Mouse (Mus musculus): ENCODE data around the gene Smpd2.

Smpd2 gene

DNA sequence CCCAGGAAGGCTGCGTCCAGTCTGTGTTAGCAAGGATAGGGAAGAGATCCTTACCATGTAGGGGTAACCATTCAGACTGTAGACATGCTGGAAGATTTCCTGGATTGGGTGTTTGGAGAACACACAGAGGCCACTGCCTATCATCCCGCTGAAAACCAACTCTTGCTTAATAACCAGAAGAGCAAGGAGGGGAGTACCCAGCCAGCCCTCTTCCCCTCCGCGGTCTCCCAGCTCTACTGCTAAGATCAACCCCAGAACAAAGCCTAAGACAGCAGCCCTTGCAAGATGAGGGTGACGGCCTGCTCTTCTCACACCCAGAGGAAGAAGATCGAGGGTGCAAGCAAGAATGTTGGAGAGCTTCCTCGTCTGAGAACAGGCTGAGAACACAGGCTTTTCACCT is 1.3 kb downstream of the Smpd2 start:
- DNase-seq (ENCODE audit: extremely low read depth, low read depth) = no peak

DNA sequence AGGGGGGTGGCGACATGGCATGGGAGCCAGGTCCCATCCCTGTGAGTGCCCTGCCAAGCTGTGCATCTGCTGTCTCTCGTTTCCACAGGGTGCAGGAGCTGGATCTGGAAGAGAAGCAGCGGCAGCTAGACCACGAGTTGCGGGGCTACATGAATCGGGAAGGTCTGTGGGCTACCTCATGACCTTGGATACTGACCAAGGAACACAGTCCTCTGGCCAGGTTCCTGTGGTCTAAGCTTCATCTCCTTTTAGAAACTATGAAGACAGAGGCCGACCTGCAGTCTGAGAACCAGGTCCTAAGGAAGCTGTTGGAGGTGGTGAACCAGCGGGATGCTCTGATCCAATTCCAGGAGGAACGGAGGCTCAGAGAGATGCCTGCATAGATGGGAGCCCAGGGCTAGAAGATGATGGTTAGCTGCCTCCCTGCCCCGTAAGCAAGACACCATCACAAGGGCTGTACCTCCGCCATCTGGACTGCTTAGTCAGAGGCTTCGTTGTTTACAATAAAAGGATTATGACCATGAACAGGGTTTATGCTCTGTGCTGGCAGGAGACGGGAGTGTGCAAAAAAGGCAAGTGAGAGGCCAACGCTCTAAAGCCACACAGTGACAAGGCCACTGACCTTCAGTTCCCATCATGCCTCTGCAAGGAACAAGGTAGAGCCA is 3.5 kb downstream of the Smpd2 start:
- no peak for DNase-seq (ENCODE audit: extremely low read depth, low read depth)

DNA sequence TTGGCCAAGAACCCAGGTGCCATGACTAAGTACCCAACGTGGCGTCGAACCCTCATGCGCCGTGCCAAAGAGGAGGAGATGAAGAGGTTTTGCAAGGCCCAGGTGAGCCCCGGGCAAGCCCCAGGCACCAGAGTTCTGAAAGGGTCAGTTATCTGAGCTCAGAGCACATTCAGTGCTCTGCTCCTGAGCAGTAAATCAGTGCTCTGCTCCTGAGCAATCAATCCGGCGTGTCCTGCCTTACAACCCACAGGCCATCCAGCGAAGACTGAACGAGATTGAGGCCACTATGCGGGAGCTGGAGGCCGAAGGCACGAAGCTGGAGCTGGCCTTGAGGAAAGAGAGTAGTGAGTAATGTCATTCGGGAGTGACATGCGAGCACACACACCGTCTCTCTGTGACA is 4.4 kb downstream of the Smpd2 start:
- no peak for DNase-seq (ENCODE audit: extremely low read depth, low read depth)

DNA sequence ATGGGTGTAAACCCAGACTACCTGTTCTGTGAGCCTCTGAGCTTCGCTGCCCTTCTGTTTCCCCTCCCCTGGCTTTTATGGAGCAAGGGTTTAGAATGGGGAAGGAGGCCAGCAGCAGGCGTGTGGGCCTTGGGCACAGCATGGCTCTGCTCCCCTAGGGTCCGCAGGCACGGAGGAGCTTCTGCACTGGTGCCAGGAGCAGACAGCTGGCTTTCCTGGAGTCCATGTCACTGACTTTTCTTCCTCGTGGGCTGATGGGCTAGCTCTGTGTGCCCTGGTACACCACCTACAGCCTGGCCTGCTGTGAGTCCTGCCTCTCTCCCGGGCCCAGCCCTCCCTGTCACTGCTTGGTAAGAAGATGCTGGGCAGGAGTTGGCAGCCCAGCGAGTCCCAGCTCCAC is 7.7 kb downstream of the Smpd2 start:
- DNase-seq (ENCODE audit: extremely low read depth, low read depth) = no peak

DNA sequence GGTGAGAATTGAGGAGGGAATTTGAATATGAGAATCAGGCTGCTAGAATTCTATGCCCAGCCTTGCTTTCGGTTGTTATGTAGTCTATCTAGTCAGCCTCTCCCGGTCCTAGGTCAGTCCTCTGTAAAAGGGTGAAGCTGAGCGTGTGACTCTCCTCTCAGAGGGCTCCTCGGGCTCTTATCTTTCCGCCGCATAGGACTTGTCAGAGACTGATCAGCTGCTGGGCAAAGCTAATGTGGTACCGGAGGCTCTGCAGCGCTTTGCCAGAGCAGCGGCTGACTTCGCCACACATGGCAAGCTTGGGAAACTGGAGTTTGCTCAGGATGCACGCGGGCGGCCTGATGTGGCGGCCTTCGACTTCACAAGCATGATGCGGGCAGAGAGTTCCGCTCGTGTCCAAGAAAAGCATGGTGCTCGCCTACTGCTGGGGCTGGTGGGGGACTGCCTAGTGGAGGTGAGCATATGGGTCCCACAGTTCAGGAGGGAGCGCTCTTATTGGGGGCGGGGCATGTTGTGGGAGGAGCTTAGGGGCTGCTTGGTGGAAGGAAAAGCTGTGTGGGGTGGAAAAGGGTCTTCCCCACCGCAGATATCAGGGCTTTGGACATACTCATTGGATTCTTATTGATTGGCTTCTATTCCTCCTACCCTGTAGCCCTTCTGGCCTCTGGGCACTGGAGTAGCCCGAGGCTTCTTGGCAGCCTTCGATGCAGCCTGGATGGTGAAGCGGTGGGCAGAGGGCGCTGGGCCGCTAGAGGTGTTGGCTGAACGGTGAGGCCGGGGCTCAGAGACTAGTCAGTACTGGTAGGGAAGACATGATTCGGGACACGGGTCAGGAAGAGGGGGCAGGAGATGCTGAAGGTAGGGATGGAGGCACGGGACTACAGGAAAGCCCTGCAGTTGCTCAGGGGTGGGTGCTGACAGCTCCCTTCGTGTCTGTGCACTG is 9.0 kb downstream of the Smpd2 start:
- DNase-seq (ENCODE audit: extremely low read depth, low read depth) = peak; percentile 39

- DNase-seq (ENCODE audit: extremely low read depth, low read depth) = no peak
These were observed 10.2 kb downstream of the Smpd2 start for GRCm38 (mm10) chr10:41479961-41480360.

DNA sequence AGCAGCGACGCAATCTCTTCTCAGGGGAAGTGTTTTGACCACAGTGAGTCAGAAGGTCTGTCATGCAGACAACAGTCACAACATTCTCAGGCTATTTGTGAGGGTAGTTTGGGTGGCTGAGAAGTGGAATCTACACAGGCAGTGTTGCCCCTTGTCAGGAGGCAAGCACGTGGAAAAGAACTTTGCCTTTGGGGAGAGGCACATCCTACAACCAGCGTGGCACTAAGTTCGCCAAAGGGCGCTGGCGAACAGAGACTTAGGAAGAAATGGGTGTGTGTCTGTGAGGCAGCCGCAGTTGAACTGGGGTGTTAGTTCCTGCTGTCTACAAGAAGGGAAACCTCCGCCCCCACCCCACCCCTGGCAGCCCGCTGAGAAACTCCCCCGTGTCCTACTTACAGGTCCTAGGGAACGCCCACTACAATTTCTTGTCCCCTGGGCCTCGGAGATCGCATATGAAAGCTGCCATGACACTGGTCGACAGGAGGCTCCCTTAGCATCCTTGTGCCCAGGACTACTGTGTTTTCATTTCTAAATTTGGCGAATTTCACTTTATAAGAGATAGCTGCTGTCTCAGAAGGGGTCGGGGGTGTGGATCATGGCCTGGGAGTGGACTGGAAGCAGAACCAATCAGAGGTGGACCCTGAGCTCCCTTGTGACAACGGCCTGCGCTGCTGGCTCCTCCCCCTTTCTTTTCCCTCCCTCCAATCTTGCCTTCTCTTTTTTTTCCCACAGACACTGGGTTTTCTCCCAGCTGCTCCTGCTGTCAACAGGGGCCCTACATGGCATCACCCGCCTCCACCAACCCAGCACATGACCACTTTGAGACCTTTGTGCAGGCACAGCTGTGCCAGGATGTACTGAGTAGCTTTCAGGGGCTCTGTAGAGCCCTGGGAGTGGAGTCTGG is 12.6 kb downstream of the Smpd2 start:
- peak; percentile 62 for DNase-seq (ENCODE audit: extremely low read depth, low read depth)

DNA sequence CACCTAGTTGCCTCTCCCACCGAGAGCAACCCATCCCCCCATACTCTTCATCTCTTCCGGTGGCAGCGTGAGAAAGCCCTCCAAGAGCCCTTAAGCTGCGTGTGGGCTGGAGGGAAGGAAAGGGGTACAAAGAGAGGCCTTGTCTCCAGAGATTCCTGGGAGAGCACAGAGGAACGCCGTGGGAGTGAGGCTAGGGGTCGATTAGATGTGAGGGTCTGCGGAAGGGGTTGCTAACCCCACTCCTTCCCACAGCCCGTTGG is 13.2 kb downstream of the Smpd2 start:
- DNase-seq (ENCODE audit: extremely low read depth, low read depth) = no peak

- DNase-seq (ENCODE audit: extremely low read depth, low read depth) = peak; percentile 31
These were observed 13.8 kb downstream of the Smpd2 start, which contains the start of gene Mical1 for GRCm38 (mm10) chr10:41476171-41477017. Mical1 (plus strand) TSS chr10:41476314.

GRCm38 (mm10) chr10:41474981-41475391 is 15.2 kb downstream of the Smpd2 start:
- peak; percentile 2 for DNase-seq (ENCODE audit: extremely low read depth, low read depth)

DNA sequence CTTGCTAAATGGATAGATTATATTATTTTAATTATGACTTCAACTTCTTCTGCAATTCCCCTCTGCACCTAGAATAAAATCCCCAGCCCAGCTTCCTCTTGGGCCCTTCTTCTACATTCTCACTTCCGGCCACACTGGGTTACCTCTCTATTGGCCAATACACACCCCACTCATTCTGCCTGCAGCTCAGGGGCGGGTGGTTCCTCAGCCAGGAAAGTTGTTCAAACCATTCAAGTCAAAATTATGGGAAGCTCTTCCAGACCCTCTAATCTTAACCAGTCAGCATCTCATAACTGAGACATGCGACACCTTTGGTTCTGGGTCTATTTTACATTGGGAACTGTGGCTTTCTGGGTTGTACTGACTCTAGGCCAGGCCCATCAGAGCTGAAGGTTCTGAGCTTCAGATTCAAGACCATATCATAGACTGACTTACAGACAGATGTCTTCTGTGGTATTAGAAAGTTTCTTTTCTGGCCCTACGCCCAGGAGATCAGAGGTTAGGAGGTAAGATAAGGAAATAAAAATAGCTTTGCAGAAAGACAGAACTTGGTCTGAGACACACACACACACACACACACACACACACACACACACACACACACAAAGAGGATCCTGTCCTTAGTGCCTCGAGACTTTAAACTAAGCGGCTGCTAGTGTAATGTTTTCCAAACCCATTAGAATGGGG is 16.2 kb downstream of the Smpd2 start:
- DNase-seq (ENCODE audit: extremely low read depth, low read depth) = peak; percentile 98

DNA sequence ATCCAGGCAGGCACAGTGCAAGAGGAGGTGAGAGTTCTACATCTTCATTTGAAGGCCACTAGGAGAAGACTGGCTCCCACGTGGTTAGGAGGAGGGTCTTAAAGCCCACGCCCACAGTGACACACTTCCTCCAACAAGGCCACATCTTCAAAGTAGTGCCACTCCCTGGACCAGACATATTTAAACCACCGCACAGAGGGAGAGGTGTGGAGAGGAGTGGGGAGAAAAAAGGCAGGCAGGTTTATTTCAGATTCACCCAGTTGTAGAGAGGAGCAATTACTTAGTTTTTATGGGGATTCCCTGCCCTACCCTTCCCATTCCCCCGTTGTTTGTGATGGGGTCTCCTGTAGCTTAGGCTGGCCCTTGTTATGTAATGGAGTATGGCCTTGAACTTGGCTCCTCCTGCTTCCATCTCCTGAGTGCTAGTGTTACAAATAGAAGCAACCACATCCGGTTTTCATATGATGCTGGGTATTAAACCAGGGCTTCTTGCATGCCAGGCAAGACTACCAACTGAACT is 17.1 kb downstream of the Smpd2 start:
- DNase-seq (ENCODE audit: extremely low read depth, low read depth) = no peak

DNA sequence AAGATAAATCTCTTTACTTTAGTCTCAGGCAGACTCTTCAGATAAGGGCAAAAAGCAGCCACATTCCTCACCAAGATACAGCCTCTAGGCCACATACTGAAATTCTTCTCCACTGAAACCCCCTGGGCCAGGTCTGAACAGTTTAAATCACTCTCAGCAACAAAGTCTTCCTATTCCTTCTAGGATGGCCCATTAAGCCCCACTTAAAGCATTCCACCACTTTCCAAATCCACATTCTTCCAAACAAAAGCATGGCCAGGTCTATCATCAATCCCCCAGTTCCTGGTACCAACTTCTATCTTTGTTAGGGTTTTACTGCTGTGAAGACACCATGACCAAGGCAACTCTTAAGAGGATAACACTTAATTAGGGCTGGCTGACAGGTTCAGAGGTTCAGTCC is 17.6 kb downstream of the Smpd2 start:
- DNase-seq (ENCODE audit: extremely low read depth, low read depth) = no peak

- no peak for DNase-seq (ENCODE audit: extremely low read depth, low read depth)
These were observed 19.5 kb downstream of the Smpd2 start for GRCm38 (mm10) chr10:41470693-41471092.

DNA sequence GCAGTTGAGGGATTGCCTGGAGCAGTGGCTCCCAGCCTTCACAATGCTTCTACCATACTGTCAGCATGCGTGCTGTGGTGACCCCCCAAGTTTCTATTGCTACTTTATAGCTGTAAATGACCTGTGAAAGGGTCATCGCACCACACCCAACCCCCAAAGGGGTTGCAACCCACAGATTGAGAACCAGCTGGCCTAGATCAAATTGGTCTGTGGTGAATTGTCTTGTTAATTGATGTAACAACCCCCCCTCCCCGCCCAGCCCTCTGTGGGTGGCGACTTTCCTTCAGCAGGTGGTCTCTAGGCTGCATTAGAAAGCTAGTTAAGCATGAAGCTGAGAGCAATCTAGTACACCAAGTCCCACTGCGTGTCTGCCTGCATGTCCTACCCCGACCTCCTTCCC is 22.8 kb downstream of the Smpd2 start:
- no peak for DNase-seq (ENCODE audit: extremely low read depth, low read depth)

GRCm38 (mm10) chr10:41464401-41464955 is 25.7 kb downstream of the Smpd2 start:
- DNase-seq (ENCODE audit: extremely low read depth, low read depth) = no peak

DNA sequence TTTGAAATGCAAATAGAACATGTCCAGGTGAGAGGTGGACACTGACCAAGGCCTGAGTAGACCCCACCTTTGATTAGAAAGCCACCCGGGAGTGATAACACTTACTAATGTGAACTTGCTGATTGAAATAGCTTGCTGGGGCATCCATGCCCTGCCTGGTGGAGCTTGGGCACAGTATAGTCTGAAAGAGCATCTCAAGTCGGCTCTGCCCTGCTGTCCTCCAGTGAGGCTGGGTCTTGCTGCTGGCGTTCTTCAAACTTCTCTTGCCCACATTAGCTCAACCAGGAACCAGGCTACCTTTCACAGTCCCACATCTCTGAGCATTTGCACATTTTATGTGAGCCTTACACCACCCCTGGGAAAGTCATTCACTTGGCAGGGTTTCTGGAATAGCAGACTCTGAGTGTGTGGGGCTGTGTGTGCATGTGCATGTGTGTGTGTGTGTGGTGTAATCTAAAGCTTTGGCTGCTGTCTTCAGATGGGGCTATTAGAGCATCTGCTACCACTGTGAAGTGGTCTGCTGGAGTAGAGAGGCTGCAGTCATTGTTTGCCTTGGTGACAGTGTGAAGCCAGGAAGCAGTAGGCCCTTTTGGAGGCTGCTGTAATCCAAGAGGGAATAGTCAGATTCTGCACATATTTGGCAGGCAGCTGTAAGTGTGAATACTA is 29.0 kb downstream of the Smpd2 start:
- DNase-seq (ENCODE audit: extremely low read depth, low read depth) = no peak

DNA sequence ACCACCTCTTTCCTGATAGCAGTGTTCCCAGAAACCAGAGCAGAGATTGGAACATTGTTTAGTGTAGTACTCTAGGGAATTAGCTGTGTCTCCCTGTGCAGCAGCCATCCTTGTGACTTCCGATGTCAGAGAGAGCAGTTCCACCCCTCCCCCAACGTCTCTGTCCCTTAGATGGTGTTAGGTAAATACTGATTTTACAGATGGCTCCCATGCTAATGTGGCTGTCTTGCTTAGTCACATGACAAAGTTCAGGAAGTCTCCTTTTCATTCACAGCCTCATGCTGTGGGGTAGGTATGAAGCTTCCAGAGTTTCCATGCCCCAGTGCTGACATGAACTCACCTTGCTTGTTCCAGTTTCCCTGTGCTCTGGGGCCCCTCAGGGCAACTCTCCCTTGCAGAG is 29.7 kb downstream of the Smpd2 start:
- DNase-seq (ENCODE audit: extremely low read depth, low read depth) = no peak

DNA sequence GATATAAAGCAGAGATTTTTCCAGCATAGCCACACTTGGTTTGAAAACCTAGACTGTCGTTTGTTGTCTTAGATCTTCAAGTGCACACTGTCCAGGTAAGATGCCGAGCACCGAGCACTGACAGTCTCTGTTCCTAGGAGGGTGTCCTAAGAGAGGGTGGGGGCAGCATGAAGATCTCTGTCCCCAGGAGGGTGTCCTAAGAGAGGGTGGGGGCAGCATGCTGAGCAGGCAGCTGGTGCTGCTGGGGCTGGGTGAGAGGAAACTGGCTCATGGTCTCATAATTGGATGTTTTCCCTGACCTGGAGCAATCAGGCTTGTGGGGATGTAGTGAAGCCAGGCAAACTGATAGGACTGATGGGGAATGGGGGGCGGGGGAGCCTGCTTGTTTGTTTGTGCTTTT is 30.2 kb downstream of the Smpd2 start:
- DNase-seq (ENCODE audit: extremely low read depth, low read depth) = no peak

All from MEL-GATA-1-ER (cell line).